Mouse (Mus musculus) liver, embryonic 16.5 days (tissue): Measurements from ENCODE around the gene Rp2. TPM values are rescaled to one million over a fixed set of nuclear protein-coding genes. Genes with fewer than 3 reads are reported as not detected.

Experiments
- ATAC-seq: fragments of 200-750 bp; cut with Nextera tagmentation; 2 replicates; pipeline ENCODE4 v1.8.0; 2017; ENCODE audit warnings: low read depth, mild to moderate bottlenecking, moderate number of reproducible peaks, moderate library complexity
- H3K27ac ChIP-seq: fragments of 300-500 bp; sonication (generic); 2 replicates; pipeline ENCODE4 v1.5.1; 2014; ENCODE audit warnings: mild to moderate bottlenecking, low read length
- H3K27me3 ChIP-seq: fragments of 300-500 bp; sonication (generic); 2 replicates; pipeline ENCODE4 v1.6.1; 2014; ENCODE audit warnings: low read depth, low read length, mixed read lengths; ENCODE audit not compliant: control insufficient read depth, insufficient read depth
- H3K36me3 ChIP-seq: fragments of 300-500 bp; sonication (generic); 2 replicates; pipeline ENCODE4 v1.6.1; 2014; ENCODE audit warnings: mild to moderate bottlenecking; ENCODE audit not compliant: control insufficient read depth, insufficient read depth
- H3K4me1 ChIP-seq: fragments of 300-500 bp; sonication (generic); 2 replicates; pipeline ENCODE4 v1.6.1; 2014; ENCODE audit warnings: low read depth, low read length, mixed read lengths; ENCODE audit not compliant: control insufficient read depth
- H3K4me2 ChIP-seq: fragments of 300-500 bp; sonication (generic); 2 replicates; pipeline ENCODE4 v1.6.1; 2014; ENCODE audit warnings: low read depth, low read length, mixed read lengths
- H3K4me3 ChIP-seq: fragments of 300-500 bp; sonication (generic); 2 replicates; pipeline ENCODE4 v1.5.1; 2014; ENCODE audit warnings: low read depth, mild to moderate bottlenecking, low read length
- H3K9ac ChIP-seq: fragments of 300-500 bp; sonication (generic); 2 replicates; pipeline ENCODE4 v1.6.1; 2014; ENCODE audit warnings: low read depth, low read length
- H3K9me3 ChIP-seq: fragments of 300-500 bp; sonication (generic); replicated peaks from 2 replicates; pipeline ENCODE4 v1.6.1; 2016; ENCODE audit warnings: low read length; ENCODE audit not compliant: control insufficient read depth
- WGBS: fragments of 180-500 bp; shearing (Covaris S2); extraction: QIAGEN DNeasy Blood & Tissue Kit; methylation state at CpG from one replicate; pipeline ENCODE4 v1.1.7; 2014; ENCODE audit not compliant: insufficient replicate concordance; 5-methylcytosine and 5-hydroxymethylcytosine counted together
- polyA plus RNA-seq: library from polyadenylated mRNA; unstranded; fragments of >200 nt; fragmentation: Nextera tagmentation; extraction: Ambion mirVana; gene quantifications from 2 replicates; pipeline ENCODE4 v1.2.1, GENCODE M21; 2015

Gene Rp2
- polyA plus RNA-seq, 1 experiment from 2014 or later = 9.8 TPM

DNA sequence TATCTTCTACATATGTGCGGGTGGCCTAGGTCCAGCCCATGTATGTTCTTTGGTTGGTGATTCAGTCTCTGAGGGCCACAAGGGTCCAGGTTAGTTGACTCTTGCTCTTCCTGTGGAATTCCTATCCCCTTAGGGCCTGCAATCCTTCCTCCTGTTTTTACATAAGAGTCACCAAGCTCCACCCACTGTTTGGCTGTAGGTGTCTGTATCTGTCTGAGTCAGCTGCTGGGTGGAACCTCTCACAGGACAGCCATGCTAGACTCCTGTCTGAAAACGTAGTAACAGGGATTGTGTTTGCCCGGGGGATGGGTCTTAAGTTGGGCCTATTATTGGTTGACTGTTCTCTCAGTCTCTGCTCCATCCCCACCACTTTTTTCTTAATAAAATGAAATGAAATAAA lies 47.9 kb downstream of the Rp2 start:
- Histone ChIP-seq H3K4me2 (no peak overlapping the region), H3K27me3 (no peaks in the 10 kb centered on the region), H3K9me3 (no peaks in the 10 kb centered on the region), H3K4me1 (peaks cover 6% of the 10 kb centered on the region), H3K36me3 (no peaks in the 10 kb centered on the region), H3K9ac (no peak overlapping the region), H3K4me3 (no peak overlapping the region), H3K27ac (no peak overlapping the region)
- WGBS = 49% methylated on average over 3 of the region's 3 CpGs
- ATAC-seq = peak; percentile 84

DNA sequence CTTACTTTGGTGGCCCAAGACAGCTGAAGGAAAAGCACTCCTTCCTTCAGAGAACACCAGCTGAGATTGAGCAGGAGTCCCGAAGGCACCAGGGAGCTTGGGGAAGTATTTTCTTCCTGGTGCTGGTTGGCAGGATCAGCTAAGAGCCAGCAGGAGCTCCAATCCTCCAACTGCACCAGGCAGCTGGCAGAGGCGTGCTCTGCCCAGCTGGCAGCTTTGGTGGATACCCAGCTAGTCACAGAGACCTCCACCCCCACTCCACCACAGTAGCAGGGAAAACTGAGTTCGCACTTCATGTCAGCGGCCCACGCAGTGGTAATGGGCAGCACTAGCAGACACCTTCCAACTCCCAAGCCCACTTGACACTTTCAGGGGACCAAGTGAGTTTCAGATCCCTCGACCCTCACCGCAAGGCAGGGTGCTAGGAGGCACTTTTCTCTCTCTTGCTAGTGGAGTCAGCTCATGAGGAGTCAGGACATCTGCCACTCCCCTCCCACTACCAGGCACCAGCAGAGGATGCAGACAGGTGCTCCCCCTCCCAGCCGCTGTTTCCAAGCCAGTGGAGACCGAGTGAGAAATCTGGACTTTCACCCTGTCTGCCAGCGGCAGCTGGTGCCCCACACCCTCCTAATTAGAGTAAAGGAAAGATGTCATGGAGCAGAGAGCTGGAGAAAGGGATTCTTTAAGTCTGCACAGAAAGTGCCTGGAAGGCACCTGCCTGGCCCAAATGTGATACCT lies 50.8 kb downstream of the Rp2 start:
- ATAC-seq = peak; percentile 42
- no peak overlapping the region for H3K4me2 ChIP-seq
- no peak overlapping the region for H3K27ac ChIP-seq
- 52% methylated on average over 10 of the region's 10 CpGs for WGBS
- H3K9ac ChIP-seq = no peak overlapping the region
- no peaks in the 10 kb centered on the region for H3K36me3 ChIP-seq
- H3K4me3 ChIP-seq = no peak overlapping the region
- H3K9me3 ChIP-seq = no peaks in the 10 kb centered on the region
- H3K27me3 ChIP-seq = no peaks in the 10 kb centered on the region
- peaks cover 6% of the 10 kb centered on the region for H3K4me1 ChIP-seq

GRCm38 (mm10) chrX:20418461-20418860 lies 54.2 kb downstream of the Rp2 start:
- Histone ChIP-seq H3K27me3 (no peaks in the 10 kb centered on the region), H3K4me2 (no peak overlapping the region), H3K9ac (no peak overlapping the region), H3K27ac (no peak overlapping the region), H3K4me1 (no peaks in the 10 kb centered on the region; the same call in 1 of the 2 replicates), H3K4me3 (no peak overlapping the region), H3K36me3 (no peaks in the 10 kb centered on the region), H3K9me3 (no peaks in the 10 kb centered on the region)
- ATAC-seq = no peak
- WGBS = 62% methylated on average over 2 of the region's 2 CpGs

DNA sequence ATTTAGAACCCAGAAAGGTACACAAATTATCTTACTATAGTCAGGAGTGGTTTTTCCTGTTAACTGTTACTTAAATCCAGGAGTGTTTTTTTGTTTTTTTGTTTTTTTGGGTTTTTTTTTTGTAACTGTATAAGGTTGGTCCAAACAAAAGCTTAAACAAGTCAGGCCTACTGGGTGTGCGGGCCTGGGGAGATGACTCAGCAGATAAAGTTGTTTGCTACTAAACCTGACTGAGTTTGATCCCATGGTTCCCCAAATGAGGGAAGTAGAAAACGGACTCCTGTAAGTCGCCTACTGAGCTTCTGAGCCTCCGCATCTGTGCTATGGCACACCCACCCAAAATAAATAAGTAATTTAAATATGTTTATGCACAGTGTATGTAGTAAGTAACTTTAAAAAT lies 55.3 kb downstream of the Rp2 start:
- peak; percentile 66; the same call in 1 of the 2 replicates for ATAC-seq
- 48% methylated on average over 4 of the region's 4 CpGs for WGBS
- Histone ChIP-seq H3K4me3 (no peak overlapping the region), H3K4me2 (no peak overlapping the region), H3K27me3 (no peaks in the 10 kb centered on the region), H3K9me3 (no peaks in the 10 kb centered on the region), H3K36me3 (no peaks in the 10 kb centered on the region), H3K27ac (no peak overlapping the region), H3K4me1 (no peaks in the 10 kb centered on the region; the same call in 1 of the 2 replicates), H3K9ac (no peak overlapping the region)

GRCm38 (mm10) chrX:20425140-20425838 lies 61.0 kb downstream of the Rp2 start, which contains the start of gene Jade3:
Jade3 (plus strand) TSS chrX:20425688.
- Histone ChIP-seq H3K9me3 (no peaks in the 10 kb centered on the region), H3K4me2 (peak within 1 kb of the TSS; percentile 75), H3K36me3 (peaks cover 3% of the 10 kb centered on the region; the same call in 1 of the 2 replicates), H3K4me1 (no peaks in the 10 kb centered on the region), H3K27me3 (no peaks in the 10 kb centered on the region), H3K9ac (peak within 1 kb of the TSS; percentile 76), H3K4me3 (peak within 1 kb of the TSS; percentile 74), H3K27ac (peak within 1 kb of the TSS; percentile 77)
- peak; percentile 86 for ATAC-seq
- WGBS = 13% methylated on average over 43 of the region's 67 CpGs

DNA sequence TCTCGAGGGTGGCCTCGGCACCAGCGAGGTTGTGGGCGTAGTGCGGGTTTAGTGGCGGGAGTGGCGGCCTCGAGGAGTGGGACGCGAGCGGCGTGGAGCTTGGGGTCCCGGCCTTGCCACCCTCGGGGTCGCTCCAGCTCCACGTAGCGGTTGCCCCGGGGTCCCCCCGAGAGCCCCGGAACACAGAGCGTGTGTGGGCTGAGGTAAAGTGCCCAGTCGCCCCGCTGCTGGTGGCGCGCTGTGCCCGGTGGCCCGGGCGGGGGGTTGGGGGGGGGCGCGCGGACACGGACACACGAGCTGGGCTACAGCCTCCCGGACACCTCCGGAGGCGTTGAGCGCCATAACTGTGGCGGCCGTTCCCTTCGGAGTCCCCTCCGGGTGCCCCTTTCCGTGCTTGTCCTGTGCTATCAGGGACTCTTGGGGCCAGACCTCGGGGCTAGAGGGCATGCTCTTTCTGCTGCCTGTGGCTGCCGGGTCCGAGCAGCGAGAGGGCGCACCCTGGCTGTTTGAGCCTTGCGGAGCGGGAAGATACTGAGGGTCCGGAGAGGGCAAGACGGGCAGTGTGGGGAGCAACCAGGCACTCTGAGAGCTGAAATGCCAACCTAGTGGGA lies 61.7 kb downstream of the Rp2 start:
- ATAC-seq = peak; percentile 33
- Histone ChIP-seq H3K4me1 (no peaks in the 10 kb centered on the region), H3K27ac (peak overlapping the region; percentile 77), H3K4me3 (peak overlapping the region; percentile 74), H3K9ac (peak overlapping the region; percentile 76), H3K4me2 (peak overlapping the region; percentile 75), H3K9me3 (no peaks in the 10 kb centered on the region), H3K27me3 (no peaks in the 10 kb centered on the region), H3K36me3 (peaks cover 3% of the 10 kb centered on the region; the same call in 1 of the 2 replicates)
- WGBS = 21% methylated on average over 49 of the region's 51 CpGs

Other genes starting within 250 kb of the Rp2 start
- 0.23 and 0.63 TPM in 2 replicates for gene Slc9a7, start 72.7 kb upstream of the Rp2 start, polyA plus RNA-seq
- gene Jade3, start 61.2 kb downstream of the Rp2 start, polyA plus RNA-seq = 5.4 and 6.0 TPM in 2 replicates
- 203 and 206 TPM in 2 replicates for gene Rgn, start 185.3 kb downstream of the Rp2 start, polyA plus RNA-seq